Mouse (Mus musculus): ENCODE results near the gene Ap4e1. TPM values are rescaled to one million over a fixed set of nuclear protein-coding genes. Genes with fewer than 3 reads are reported as not detected.
A peak's percentile ranks its signal among the peaks of the same experiment; 100 is the strongest.

The Ap4e1 gene
- polyA plus RNA-seq (2014; fragmentation: Nextera tagmentation; extraction: Ambion mirVana) = 5.5 and 9.1 TPM in 2 replicates

GRCm38 (mm10) chr2:127008469-127008998 is at the start of gene Ap4e1:
Gene Ap4e1 (plus strand): TSS chr2:127008717.
- DNase-seq (ENCODE audit: low spot score) (peak; percentile 96), ATAC-seq (peak; percentile 94)
- peak within 1 kb of the TSS; percentile 64 for H3K4me2 ChIP-seq (ENCODE audit: low read length)
- peaks cover 4% of the 10 kb centered on the region; the same call in 1 of the 2 replicates for H3K4me1 ChIP-seq (ENCODE audit: control insufficient read depth, insufficient read depth, low read length)
- H3K27ac ChIP-seq (ENCODE audit: low read depth, low read length) = peak within 1 kb of the TSS; percentile 11; the same call in 1 of the 2 replicates
- no peaks in the 10 kb centered on the region for H3K27me3 ChIP-seq (replicated peaks; ENCODE audit: control insufficient read depth, insufficient read depth, low read length)
- under 1% methylated on average over 40 of the region's 40 CpGs for WGBS
- peak within 1 kb of the TSS; percentile 85 for H3K4me3 ChIP-seq (ENCODE audit: low read depth, low read length)
- H3K9me3 ChIP-seq (replicated peaks; ENCODE audit: control insufficient read depth, low read length) = no peaks in the 10 kb centered on the region
- peaks cover 20% of the 10 kb centered on the region for H3K36me3 ChIP-seq (ENCODE audit: control insufficient read depth, insufficient read depth, low read length)
- peak within 1 kb of the TSS; percentile 91 for H3K9ac ChIP-seq (ENCODE audit: low read length)

DNA sequence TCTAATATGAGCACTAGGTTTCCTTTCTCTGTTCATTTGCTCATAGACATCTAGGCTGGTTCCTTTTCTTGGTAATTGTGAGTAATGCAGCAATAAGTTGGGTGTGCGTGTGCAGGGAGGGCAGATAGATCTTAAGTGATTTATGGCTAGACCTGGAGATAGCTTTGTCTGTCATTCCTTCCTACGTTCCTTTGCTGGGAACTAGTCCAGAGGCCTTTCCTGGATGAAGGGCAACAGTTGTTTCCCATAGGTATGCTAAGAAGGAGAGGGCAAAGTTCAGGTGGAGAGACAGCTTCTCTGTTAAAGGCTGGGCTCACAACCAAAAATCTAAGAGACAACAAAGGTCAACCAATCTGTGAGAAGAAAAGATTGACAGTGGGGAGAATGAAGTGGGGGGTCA is 46.8 kb upstream of the Ap4e1 start:
- Histone ChIP-seq H3K9ac (ENCODE audit: low read length) (no peak overlapping the region), H3K9me3 (replicated peaks; ENCODE audit: control insufficient read depth, low read length) (no peaks in the 10 kb centered on the region), H3K36me3 (ENCODE audit: control insufficient read depth, insufficient read depth, low read length) (no peaks in the 10 kb centered on the region), H3K27ac (ENCODE audit: low read depth, low read length) (no peak overlapping the region), H3K4me3 (ENCODE audit: low read depth, low read length) (no peak overlapping the region), H3K4me1 (ENCODE audit: control insufficient read depth, insufficient read depth, low read length) (no peaks in the 10 kb centered on the region), H3K27me3 (replicated peaks; ENCODE audit: control insufficient read depth, insufficient read depth, low read length) (no peaks in the 10 kb centered on the region), H3K4me2 (ENCODE audit: low read length) (no peak overlapping the region)
- no peak for ATAC-seq
- WGBS = 68% methylated on average over 2 of the region's 2 CpGs
- no peak for DNase-seq (ENCODE audit: low spot score)

DNA sequence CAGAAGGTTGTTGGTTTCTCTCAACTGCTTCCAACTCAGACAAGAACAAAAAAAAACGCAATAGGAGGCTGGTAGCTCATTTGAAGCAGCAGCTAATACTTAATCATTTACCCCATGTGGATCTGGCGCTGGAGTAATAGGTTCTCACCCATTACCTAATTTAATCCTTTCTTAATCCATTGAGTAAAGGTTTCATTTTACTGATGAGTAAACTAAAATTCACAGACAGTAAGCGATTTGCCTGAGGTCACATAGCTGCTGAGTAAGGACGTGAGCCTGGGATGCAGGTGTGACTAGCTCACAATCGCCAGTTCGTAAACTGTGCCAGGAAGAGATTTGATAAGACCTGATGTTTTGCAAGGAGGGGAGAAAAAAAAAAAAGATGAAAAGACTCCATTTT is 31.1 kb upstream of the Ap4e1 start:
- H3K4me2 ChIP-seq (ENCODE audit: low read length) = no peak overlapping the region
- H3K4me1 ChIP-seq (ENCODE audit: control insufficient read depth, insufficient read depth, low read length) = no peaks in the 10 kb centered on the region
- no peak for ATAC-seq

GRCm38 (mm10) chr2:126983221-126983620 is 25.3 kb upstream of the Ap4e1 start:
- ATAC-seq = no peak
- 89% methylated on average over 4 of the region's 4 CpGs for WGBS
- DNase-seq (ENCODE audit: low spot score) = no peak

More for the DNA sequence above, 31.1 kb upstream of the Ap4e1 start:
- H3K27me3 ChIP-seq (replicated peaks; ENCODE audit: control insufficient read depth, insufficient read depth, low read length) = no peaks in the 10 kb centered on the region
- no peak overlapping the region for H3K4me3 ChIP-seq (ENCODE audit: low read depth, low read length)
- H3K27ac ChIP-seq (ENCODE audit: low read depth, low read length) = no peak overlapping the region
- WGBS = 57% methylated on average over 6 of the region's 6 CpGs
- no peaks in the 10 kb centered on the region for H3K9me3 ChIP-seq (replicated peaks; ENCODE audit: control insufficient read depth, low read length)
- no peak for DNase-seq (ENCODE audit: low spot score)
- H3K9ac ChIP-seq (ENCODE audit: low read length) = no peak overlapping the region
- no peaks in the 10 kb centered on the region for H3K36me3 ChIP-seq (ENCODE audit: control insufficient read depth, insufficient read depth, low read length)

DNA sequence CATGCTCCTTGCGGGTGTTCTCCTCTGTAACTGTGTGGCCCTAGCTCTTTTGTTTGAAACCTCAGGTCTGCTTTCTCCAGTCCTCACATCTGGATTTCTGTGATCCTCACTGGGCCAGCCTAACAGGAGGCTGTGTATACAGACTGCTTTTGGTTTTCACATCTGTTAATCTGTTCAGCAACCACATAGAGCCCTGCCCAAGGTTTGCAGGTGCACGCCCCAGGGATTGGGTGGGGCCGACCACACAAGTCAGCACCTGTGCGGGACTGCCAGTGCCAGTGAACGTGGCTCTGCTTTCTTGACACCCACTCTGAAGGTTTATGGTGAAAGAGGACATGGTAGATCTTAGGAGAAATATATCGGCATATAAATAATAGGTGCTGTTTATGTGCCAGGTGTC is 18.6 kb upstream of the Ap4e1 start:
- H3K27me3 ChIP-seq (replicated peaks; ENCODE audit: control insufficient read depth, insufficient read depth, low read length) = no peaks in the 10 kb centered on the region
- H3K9ac ChIP-seq (ENCODE audit: low read length) = no peak overlapping the region
- WGBS = 90% methylated on average over 6 of the region's 6 CpGs
- ATAC-seq (no peak), DNase-seq (ENCODE audit: low spot score) (no peak)
- no peak overlapping the region for H3K4me2 ChIP-seq (ENCODE audit: low read length)
- no peaks in the 10 kb centered on the region for H3K9me3 ChIP-seq (replicated peaks; ENCODE audit: control insufficient read depth, low read length)
- H3K4me3 ChIP-seq (ENCODE audit: low read depth, low read length) = no peak overlapping the region
- H3K4me1 ChIP-seq (ENCODE audit: control insufficient read depth, insufficient read depth, low read length) = no peaks in the 10 kb centered on the region
- no peaks in the 10 kb centered on the region for H3K36me3 ChIP-seq (ENCODE audit: control insufficient read depth, insufficient read depth, low read length)
- no peak overlapping the region for H3K27ac ChIP-seq (ENCODE audit: low read depth, low read length)

More at GRCm38 (mm10) chr2:126983221-126983620, 25.3 kb upstream of the Ap4e1 start:
- Histone ChIP-seq H3K9ac (ENCODE audit: low read length) (no peak overlapping the region), H3K4me1 (ENCODE audit: control insufficient read depth, insufficient read depth, low read length) (no peaks in the 10 kb centered on the region), H3K9me3 (replicated peaks; ENCODE audit: control insufficient read depth, low read length) (no peaks in the 10 kb centered on the region), H3K27ac (ENCODE audit: low read depth, low read length) (no peak overlapping the region), H3K4me3 (ENCODE audit: low read depth, low read length) (no peak overlapping the region), H3K27me3 (replicated peaks; ENCODE audit: control insufficient read depth, insufficient read depth, low read length) (no peaks in the 10 kb centered on the region), H3K36me3 (ENCODE audit: control insufficient read depth, insufficient read depth, low read length) (no peaks in the 10 kb centered on the region), H3K4me2 (ENCODE audit: low read length) (no peak overlapping the region)

DNA sequence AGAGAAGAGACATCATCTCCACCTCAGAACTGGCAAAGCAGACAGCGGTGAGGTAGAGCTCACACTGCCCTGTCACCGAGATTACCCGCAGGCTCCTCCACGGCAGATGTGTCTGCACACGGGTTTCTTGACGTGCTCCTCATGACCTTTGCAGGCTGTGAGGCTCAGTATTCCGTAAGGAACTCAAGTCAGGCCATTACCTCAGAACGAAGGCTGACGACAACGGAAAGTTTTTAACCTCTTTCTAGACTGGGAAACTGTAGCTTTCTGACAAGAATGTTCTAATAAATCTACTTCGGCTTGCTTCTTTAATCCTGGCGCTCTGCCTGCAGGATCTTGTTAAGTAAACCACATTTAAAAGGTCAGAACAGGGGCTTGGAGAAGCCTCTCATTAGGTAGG is 15.8 kb upstream of the Ap4e1 start:
- Histone ChIP-seq H3K9me3 (replicated peaks; ENCODE audit: control insufficient read depth, low read length) (no peaks in the 10 kb centered on the region), H3K4me1 (ENCODE audit: control insufficient read depth, insufficient read depth, low read length) (no peaks in the 10 kb centered on the region), H3K4me2 (ENCODE audit: low read length) (no peak overlapping the region), H3K4me3 (ENCODE audit: low read depth, low read length) (no peak overlapping the region), H3K9ac (ENCODE audit: low read length) (no peak overlapping the region), H3K36me3 (ENCODE audit: control insufficient read depth, insufficient read depth, low read length) (no peaks in the 10 kb centered on the region), H3K27me3 (replicated peaks; ENCODE audit: control insufficient read depth, insufficient read depth, low read length) (no peaks in the 10 kb centered on the region), H3K27ac (ENCODE audit: low read depth, low read length) (no peak overlapping the region)
- WGBS = 82% methylated on average over 12 of the region's 12 CpGs
- DNase-seq (ENCODE audit: low spot score) = no peak
- ATAC-seq = no peak

DNA sequence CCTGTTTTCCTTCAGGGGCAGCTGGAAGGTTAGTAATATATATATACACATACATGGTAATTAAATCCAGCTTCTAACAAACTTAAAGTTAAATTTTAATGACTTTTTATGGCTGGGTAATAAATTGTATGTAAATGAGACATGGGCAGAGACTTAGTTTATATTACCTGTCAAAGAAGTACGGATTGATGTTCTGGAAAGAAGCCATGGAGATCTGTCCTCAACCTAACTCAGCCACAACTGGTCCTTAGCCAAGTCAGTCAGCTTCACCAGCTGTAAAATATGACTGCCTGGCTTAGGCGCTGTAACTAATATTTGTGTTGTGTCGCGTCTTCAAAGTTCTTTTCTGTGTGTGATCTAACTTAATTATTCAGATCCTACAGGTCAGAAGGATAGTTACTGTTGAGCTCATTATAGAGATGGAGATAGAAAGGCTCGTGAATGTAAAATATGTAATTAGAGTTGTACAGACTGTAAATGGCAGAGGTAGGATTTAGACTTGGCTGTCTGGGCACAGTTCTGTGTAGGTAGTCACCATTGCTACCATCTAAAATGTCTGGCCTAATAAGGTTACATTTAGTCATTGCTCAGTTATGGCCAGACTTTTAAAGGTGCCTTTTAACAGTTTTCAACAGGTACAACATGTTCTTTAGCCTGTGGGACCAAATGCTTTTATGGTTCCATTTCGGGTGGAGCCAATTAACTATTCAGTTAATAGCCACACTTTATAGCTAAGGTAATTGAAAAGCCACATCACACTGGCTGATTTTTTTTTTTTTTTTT is 13.9 kb upstream of the Ap4e1 start:
- 79% methylated on average over 6 of the region's 6 CpGs for WGBS
- ATAC-seq = no peak
- H3K4me2 ChIP-seq (ENCODE audit: low read length) = no peak overlapping the region
- H3K27ac ChIP-seq (ENCODE audit: low read depth, low read length) = no peak overlapping the region
- no peaks in the 10 kb centered on the region for H3K27me3 ChIP-seq (replicated peaks; ENCODE audit: control insufficient read depth, insufficient read depth, low read length)
- H3K9me3 ChIP-seq (replicated peaks; ENCODE audit: control insufficient read depth, low read length) = no peaks in the 10 kb centered on the region
- no peak for DNase-seq (ENCODE audit: low spot score)
- no peaks in the 10 kb centered on the region for H3K36me3 ChIP-seq (ENCODE audit: control insufficient read depth, insufficient read depth, low read length)
- H3K4me3 ChIP-seq (ENCODE audit: low read depth, low read length) = no peak overlapping the region
- H3K4me1 ChIP-seq (ENCODE audit: control insufficient read depth, insufficient read depth, low read length) = no peaks in the 10 kb centered on the region
- no peak overlapping the region for H3K9ac ChIP-seq (ENCODE audit: low read length)

GRCm38 (mm10) chr2:126996737-126997136 is 11.8 kb upstream of the Ap4e1 start:
- Histone ChIP-seq H3K9me3 (replicated peaks; ENCODE audit: control insufficient read depth, low read length) (no peaks in the 10 kb centered on the region), H3K4me3 (ENCODE audit: low read depth, low read length) (no peak overlapping the region), H3K9ac (ENCODE audit: low read length) (no peak overlapping the region), H3K4me1 (ENCODE audit: control insufficient read depth, insufficient read depth, low read length) (no peaks in the 10 kb centered on the region), H3K4me2 (ENCODE audit: low read length) (no peak overlapping the region), H3K36me3 (ENCODE audit: control insufficient read depth, insufficient read depth, low read length) (no peaks in the 10 kb centered on the region), H3K27ac (ENCODE audit: low read depth, low read length) (no peak overlapping the region), H3K27me3 (replicated peaks; ENCODE audit: control insufficient read depth, insufficient read depth, low read length) (no peaks in the 10 kb centered on the region)
- DNase-seq (ENCODE audit: low spot score) (peak; percentile 82), ATAC-seq (peak; percentile 50; the same call in 1 of the 2 replicates)
- 26% methylated on average over 5 of the region's 5 CpGs for WGBS

DNA sequence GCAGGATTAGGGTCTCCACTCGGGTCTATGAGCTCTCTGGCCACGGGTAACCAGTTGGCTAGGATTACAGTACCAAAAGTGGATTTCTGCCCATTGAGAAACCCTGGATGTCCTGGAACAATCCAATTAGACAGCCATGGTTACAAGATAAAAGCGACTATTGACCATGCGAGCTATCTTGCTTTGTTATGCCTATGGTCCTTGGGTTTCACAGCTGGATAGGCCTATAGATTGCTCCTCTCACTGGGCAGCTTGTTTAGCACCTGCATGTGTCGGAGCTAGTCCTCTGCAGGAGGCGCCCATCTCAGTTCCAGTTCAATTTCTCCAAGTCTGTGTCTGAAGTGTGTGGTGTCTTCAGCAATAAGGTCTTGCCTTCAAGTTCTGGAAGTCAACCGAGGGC is 10.3 kb upstream of the Ap4e1 start:
- Histone ChIP-seq H3K9me3 (replicated peaks; ENCODE audit: control insufficient read depth, low read length) (no peaks in the 10 kb centered on the region), H3K27me3 (replicated peaks; ENCODE audit: control insufficient read depth, insufficient read depth, low read length) (no peaks in the 10 kb centered on the region), H3K4me3 (ENCODE audit: low read depth, low read length) (no peak overlapping the region), H3K27ac (ENCODE audit: low read depth, low read length) (no peak overlapping the region), H3K4me1 (ENCODE audit: control insufficient read depth, insufficient read depth, low read length) (no peaks in the 10 kb centered on the region), H3K9ac (ENCODE audit: low read length) (no peak overlapping the region), H3K4me2 (ENCODE audit: low read length) (no peak overlapping the region), H3K36me3 (ENCODE audit: control insufficient read depth, insufficient read depth, low read length) (no peaks in the 10 kb centered on the region)
- DNase-seq (ENCODE audit: low spot score) (no peak), ATAC-seq (no peak)
- WGBS = 62% methylated on average over 7 of the region's 7 CpGs

Data from forebrain, embryonic 14.5 days (tissue).